In the genomic region with DNA sequence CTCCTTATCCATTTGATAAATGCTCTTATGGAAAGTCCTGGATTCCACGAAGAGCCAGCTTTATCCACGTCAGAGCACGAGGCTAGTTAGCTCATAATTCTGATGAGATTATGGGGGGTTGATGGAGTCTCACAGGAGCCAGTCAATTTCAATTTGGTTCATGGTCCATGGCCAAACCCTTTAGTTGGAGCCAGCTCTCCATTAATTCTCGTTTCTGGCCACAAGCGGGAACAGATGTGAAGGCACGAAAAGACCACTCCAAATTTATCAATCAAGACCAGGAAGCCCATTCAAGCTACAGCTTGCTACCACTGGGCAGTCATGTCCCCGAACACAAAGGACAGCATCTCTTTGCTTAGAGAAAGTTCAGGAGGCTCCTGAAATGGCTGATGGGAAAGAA, we compare ENCODE assay signal across 14 mouse cellular contexts.
"Had no signal": no experiment of that assay in that cellular context is flagged by ENCODE, and none has a peak within 500 bp of the region (broad histone marks: within the 10 kb centered on the region; RNA-seq: fewer than 3 reads in every experiment).

No protein-coding gene starts in this region.

- H3K9ac ChIP-seq: kidney, embryonic 15.5 days; limb, embryonic 15.5 days; liver, embryonic 12.5 days; lung, embryonic 14.5 days; neural tube, embryonic 12.5 days; stomach, embryonic 15.5 days had no signal

- H3K4me2 ChIP-seq: kidney, embryonic 15.5 days; limb, embryonic 15.5 days; liver, embryonic 12.5 days; lung, embryonic 14.5 days; neural tube, embryonic 12.5 days; stomach, embryonic 15.5 days had no signal

- DNase-seq: kidney, postnatal 14 days; lung, embryonic 14.5 days; lung, postnatal 10 days; lung, postnatal 4 days; midbrain, embryonic 14.5 days; thymus, adult 2 months; thymus, postnatal 25 days had no signal

- H3K27me3 ChIP-seq: kidney, embryonic 15.5 days; limb, embryonic 15.5 days; liver, embryonic 12.5 days; neural tube, embryonic 12.5 days; stomach, embryonic 15.5 days had no signal

- ATAC-seq: liver, embryonic 12.5 days had no signal

- H3K4me3 ChIP-seq: kidney, embryonic 15.5 days; limb, embryonic 15.5 days; liver, embryonic 12.5 days; midbrain, embryonic 10.5 days; myocyte; neural tube, embryonic 12.5 days; stomach, embryonic 15.5 days had no signal

- H3K4me1 ChIP-seq: kidney, embryonic 15.5 days; limb, embryonic 15.5 days; liver, embryonic 12.5 days; neural tube, embryonic 12.5 days; stomach, embryonic 15.5 days had no signal

- H3K27ac ChIP-seq: kidney, embryonic 15.5 days; limb, embryonic 15.5 days; liver, embryonic 12.5 days; midbrain, embryonic 10.5 days; neural tube, embryonic 12.5 days; stomach, embryonic 15.5 days had no signal

- H3K9me3 ChIP-seq: kidney, embryonic 15.5 days; limb, embryonic 15.5 days; liver, embryonic 12.5 days; midbrain, embryonic 10.5 days; neural tube, embryonic 12.5 days; stomach, embryonic 15.5 days had no signal

- H3K36me3 ChIP-seq: kidney, embryonic 15.5 days; limb, embryonic 15.5 days; liver, embryonic 12.5 days; midbrain, embryonic 10.5 days; neural tube, embryonic 12.5 days; stomach, embryonic 15.5 days had no signal
